Mouse (Mus musculus): Measurements from ENCODE around the gene Ttyh3.

Gene Ttyh3

DNA sequence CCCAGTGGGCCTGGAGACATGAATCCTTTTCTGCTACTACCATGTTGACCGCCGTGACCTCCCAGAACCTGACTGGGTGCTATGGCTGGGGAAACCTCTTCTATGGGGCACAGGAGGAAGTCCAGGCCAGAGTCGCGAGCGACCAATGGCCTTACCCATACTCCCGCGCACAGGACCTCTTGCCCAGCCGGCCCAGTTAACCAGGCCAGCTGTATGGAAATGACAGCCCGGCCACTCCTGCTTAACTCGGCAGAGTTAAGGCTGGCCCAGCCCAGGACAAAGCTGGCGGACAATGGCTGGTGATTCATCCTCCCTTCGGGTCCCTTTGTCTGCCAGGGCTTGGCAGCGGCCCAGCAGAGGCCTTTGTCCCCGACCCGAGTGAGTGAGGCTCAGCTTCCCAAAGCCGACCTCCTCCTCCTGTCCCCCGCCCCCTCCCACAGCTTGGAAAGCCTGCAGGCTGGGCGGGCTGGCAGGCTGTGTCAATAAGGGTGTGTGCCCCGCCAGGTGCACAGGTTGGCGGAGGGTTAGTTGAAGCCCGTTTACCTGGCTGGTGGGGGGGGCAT, 37.7 kb downstream of the Ttyh3 start:
- DNase-seq (ENCODE audit: low read depth in 1 of 2, low spot score in 2 of 2): peak in 1 of 2 experiments; percentile 41

DNA sequence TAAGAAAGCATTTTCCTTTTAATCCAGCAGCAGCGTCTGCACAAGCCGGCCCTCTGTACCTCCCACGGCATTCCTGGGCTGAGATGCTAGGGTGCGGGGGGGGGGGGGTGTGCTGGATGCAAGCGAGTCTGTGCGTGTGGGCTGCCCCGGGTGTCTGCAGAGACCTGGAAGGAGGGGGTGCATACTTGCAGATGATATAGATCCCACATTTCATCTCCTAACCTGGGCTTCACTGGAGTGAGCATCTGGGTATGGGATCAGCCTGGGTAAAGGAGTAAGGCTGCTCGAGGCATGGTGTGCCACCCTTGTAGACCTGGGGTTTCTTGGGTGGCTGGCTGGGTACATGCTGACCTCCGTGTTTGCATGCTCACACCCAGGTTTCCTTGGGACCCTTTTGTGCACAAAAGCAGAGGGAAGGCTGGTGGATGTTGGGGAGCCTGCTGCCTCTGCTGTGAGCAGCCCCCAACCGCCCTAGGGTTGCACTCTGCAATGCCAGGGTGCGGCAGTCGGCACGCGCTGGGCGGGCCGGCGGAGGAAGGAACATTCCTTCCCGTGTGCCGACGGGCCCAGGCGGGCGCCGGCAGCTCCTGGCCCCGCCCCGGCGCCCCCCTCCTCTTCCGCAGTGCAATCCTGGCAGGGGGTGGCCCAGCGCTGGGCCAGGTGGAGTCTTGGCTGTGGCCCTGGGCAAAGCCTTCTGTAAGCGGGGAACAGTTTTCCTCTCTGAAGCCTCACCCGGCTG, 38.4 kb downstream of the Ttyh3 start:
- DNase-seq (ENCODE audit: low read depth in 1 of 2, low spot score in 2 of 2): no peak

DNA sequence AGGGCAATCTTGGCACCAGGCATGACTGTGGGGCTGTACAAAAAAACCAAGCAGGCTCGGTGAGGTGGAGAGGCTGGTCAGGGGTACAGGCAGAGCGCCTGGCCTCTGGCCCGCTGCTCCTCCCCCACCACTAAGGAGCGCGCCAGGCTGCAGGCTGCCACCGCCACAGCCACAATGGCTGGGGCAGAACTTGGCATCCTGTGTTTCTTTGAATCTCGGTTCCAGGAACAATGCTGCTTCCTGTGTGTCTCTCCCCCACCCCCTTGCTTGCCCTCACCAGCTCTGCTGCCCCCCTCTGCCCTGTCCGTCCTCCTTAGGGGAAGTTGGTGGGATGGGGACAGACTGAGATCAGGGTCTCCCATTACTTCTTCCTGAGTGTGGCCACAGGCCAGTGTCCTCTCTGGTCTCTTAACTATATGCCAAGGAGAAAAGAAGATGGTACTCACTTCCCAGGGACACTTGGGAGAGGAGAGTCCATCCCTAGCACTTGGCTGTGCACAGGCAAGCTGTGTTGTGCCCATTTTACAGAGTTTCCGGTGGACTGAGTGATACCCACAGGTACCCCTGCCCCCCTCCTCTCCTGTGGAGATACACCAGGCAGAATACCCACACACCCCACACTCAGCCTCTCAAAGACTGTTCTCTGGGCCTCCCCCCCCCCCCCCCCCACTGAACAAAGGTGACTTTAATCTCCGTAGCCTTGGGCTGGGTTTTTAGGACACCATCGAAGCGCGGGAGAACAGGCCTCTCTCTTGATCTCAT, 39.1 kb downstream of the Ttyh3 start:
- DNase-seq (ENCODE audit: low read depth in 1 of 2, low spot score in 2 of 2): no peak

DNA sequence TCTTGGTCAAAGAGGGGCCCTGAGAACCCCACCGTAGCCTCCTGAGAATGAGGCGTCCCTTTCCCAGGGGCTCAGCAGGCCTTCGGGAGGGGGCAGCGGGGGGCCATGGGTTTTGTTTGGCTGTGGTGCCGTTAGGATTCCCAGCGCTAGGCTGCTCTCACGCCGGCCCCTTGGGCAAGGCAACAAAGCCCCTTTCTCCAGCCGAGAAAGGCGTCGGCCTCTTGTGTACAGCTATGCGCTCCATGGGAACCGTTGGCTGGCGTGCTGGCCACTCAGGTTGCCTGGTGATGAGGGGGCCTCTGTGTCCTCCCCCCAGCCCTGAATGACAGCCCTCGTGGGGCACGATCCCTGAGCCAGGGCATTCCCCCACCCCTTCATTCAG, 40.2 kb downstream of the Ttyh3 start:
- no peak for DNase-seq (ENCODE audit: low read depth in 1 of 2, low spot score in 2 of 2)

DNA sequence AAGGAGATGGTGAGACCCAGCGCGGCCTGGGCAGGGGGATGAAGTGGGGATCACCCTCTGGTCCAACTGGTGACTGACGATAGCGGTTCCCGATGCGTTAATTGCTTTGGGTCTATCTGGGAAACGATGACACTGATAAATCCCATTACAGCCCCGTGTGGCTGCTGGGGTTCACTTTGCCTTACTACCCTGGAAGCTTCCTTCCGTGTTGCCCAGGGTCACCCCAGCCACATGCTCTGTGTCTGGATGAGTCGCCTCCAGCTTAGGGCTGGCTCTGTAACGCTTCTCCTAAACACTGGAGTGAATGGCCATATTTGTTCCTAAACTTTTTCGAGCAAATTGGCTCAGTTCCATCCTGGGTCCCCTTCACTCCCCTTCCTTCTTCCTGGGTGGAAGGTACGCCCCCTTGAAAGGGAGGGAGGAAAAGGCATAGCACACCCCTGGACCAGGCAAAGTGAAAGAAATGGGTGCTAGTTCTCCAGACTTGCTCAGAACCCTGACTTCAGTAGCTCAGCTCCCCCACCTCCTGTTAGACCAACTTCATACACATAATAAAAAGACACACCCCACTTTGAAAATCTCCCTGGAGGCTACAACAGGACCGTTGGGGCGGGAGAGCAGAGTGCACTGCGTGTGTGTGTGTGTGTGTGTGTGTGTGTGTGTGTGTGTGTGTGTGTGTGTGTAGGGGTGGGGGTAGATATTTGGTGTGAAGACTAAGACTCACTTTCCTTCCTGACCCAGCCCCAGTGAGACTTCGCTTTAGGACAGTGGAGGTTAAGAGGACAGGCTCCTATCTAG, 40.8 kb downstream of the Ttyh3 start:
- peak in 1 of 2 experiments; percentile 22 for DNase-seq (ENCODE audit: low read depth in 1 of 2, low spot score in 2 of 2)

DNA sequence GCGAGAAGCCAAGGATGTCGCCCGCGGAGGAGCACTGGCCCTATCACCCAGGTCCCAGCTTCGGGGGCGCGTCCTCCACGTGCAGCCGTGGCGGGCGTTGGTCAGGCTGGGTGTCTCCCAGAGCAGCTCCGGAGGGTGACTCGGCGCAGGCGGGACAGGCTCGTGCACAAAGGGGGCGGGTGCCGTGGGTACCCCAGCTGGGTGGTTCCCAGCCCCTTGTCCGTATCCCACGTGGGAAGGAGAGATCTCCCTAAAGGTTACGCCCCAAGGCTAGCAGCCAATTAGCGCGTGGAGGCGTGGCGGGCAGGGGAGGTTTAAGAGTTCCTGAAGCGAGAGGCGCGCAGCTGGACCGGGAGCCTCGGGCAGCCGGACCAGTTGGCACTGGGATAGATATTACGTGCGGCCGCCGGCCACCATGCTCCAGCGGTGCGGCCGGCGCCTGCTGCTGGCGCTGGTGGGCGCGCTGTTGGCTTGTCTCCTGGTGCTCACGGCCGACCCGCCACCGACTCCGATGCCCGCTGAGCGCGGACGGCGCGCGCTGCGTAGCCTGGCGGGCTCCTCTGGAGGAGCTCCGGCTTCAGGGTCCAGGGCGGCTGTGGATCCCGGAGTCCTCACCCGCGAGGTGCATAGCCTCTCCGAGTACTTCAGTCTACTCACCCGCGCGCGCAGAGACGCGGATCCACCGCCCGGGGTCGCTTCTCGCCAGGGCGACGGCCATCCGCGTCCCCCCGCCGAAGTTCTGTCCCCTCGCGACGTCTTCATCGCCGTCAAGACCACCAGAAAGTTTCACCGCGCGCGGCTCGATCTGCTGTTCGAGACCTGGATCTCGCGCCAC, 41.6 kb downstream of the Ttyh3 start, which contains the start of gene Lfng:
TSS of gene Lfng (plus strand) at position 320 of the 835 bp plus-strand sequence.
- DNase-seq (ENCODE audit: low read depth in 1 of 2, low spot score in 2 of 2): peak; percentile 71 to 90

DNA sequence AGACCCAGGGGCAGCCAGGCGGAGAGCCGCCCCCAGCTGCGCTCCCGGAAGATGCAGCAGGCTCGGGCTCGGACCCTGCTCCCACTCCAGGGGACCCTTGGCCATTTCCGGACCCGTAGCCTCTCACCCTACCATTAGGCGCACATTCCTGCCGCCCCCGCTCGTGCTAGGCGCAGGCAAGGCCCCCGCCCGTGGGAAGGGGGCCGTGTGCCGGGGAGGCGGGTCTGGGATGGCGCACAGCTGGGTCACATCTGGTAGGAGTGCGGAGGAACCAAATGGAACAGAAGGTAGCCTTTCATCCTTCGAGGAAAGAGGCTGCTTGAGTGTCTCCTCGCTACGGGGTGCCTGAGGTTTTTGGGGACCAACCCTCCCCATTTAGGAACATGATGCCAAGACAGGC, 42.4 kb downstream of the Ttyh3 start:
- DNase-seq (ENCODE audit: low read depth in 1 of 2, low spot score in 2 of 2): no peak

DNA sequence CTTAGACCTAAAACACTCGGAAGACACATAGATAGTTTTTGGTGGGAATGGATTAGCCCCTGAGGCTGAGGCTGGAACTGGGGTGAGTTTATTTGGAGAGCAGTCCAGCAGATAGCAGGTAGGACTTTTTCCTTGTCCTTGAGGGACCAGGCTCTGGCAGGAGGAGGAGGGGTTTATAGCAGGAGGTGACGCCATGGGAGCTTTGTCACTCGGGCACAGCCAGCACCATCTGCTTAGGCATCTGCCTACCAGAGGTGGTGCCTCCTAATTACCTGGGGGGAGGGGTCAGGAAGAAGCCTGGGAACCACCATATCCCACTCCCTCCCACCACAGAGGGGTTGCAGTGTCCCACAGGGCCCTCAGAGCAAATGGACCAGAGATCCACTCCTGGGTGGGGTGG, 43.6 kb downstream of the Ttyh3 start:
- no peak for DNase-seq (ENCODE audit: low read depth in 1 of 2, low spot score in 2 of 2)

DNA sequence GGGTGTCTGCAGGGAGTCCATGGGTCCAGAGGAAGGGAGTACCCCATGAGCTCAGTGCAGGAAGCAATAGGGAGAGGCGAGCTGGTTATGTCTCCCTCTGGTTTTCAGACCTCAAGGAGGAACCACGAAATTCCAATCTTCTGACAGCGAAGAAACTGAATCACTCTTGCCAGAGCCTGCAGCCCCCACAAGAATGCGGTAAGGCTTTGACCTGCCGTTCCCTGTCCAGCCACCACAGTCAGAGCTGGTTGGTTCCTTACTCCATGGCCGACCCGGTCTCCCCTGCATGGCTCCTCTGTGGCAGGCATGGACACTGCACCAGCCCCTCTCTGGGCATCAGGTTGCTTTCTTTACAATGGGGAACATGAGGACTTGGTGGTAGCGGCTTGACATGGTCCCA, 44.4 kb downstream of the Ttyh3 start:
- no peak for DNase-seq (ENCODE audit: low read depth in 1 of 2, low spot score in 2 of 2)

DNA sequence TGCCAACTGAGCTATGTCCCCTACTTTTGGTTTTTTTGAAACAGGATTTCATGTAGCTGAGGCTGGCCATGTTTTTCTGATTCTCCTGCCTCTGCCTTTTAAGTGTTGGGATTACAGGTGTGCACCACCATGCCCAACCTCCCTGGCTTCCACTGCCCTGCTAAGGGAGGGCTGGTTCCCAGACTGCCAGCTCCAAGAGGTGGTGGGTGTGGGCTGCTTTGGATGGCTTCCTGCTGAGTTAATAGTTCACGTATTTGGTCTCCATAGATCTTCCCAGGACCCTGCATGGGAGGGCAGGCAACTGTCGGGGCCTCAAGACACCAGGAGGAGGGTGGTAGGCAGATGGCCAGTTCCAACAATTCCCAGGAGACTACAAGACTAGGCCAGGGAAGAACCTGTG, 46.3 kb downstream of the Ttyh3 start:
- no peak for DNase-seq (ENCODE audit: low read depth in 1 of 2, low spot score in 2 of 2)

DNA sequence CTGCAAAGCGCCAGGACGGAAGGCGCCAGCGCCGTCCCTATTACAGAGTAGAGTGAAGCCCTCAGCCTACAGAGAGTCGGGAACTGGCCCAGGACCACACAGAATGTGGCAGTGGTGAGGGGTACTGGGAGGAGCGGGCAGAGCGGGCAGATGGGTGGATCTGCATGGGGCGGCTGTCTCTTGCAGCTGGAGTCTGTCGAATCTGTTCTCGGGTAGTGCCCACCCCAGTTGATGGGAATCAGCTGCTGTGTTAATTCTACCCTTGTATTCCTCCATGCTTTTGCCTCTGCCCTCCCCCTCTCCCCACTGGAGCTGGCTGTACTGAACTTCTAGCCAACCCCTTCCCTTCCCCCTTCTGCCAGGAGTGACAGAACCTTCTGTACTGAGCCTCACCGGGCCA, 47.1 kb downstream of the Ttyh3 start:
- no peak for DNase-seq (ENCODE audit: low read depth in 1 of 2, low spot score in 2 of 2)

DNA sequence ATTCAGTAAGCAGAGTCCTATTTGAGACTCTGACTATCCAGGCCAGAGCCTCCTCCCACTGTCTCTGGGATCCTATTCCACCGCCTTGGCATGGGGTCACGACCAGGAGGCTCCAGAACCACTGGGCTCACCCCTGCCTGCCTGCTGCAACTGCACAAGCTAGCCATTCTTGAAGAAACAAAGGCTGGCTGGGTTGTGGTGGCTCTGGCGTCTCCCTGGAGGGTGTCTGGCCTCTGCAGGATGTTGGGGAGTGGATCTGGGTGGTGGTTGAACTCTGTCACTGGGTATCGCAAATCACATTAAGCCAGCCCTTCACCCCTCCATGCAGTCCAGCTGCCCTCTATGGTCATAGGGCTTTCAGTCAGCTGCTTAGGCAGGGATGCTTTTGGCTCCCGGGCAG, 48.9 kb downstream of the Ttyh3 start:
- no peak for DNase-seq (ENCODE audit: low read depth in 1 of 2, low spot score in 2 of 2)

DNA sequence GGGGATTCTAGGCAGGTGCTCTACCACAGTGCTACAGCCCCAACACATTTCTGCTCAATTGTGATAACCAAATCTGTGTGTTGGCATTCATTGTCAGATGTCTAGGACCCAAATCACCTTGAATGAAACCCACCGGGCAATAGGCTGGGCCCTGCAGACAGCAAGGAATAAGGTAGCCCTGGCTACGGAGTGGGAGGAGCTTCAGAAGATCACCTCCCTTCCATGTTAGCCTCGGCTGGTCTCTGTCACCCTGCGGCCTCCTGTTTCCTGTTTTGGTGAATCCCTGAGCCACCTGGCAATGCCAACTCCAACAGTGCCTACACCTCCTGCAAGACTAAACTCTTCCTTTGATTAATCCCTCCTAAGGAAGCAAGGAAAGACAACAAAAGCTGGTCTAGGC, 51.0 kb downstream of the Ttyh3 start:
- DNase-seq (ENCODE audit: low read depth in 1 of 2, low spot score in 2 of 2): no peak

DNA sequence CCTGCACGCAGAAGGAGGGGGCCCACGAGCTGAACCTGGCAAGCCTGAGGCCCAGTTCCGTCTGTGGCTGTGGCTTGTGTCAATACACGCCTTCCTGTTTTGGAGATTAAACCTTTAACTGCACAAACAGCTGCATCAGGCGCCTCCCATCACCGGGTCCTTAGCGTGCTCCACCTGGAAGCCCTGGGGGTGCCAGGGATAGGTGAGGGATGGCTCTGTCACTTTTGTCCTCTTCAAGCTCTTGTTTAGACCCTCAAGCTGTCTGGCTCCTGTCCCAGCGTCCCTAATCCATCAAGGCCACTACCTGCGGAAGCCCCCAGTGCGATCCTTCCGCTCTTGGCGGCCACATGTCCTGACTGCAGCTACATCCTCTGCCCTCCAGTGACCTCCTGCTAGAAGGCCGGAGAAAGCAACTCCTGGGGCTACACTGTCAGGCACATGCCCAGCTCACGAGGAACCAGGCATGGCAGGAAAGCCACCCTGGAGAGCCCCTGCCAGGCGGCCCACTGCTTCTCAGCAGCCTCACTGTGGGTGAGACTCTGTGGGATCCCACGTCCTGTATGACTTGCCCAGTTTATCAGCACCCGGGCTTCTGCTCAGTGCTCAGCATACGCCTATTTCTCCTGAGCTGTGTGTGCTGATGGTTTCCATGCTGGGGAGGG, 51.8 kb downstream of the Ttyh3 start:
- DNase-seq (ENCODE audit: low read depth in 1 of 2, low spot score in 2 of 2): peak in 1 of 2 experiments; percentile 44

DNA sequence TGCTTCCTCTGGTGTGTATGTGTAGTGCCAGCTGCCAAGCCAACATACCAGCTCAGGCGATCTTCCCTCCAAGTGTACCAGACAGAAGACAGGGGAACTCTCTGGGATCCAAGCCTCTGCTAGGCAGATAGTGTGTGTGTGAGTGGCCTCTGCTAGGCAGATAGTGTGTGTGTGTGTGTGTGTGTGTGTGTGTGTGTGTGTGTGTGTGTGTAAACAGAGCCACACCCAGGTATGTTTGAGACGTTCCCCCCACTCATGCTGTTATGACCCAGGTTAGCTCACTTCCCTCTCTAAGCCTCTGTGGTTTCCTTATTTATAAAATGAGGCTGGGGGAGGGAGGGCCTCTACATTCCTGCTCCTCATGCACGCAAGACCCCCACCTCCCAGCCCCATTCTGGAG, 52.4 kb downstream of the Ttyh3 start:
- DNase-seq (ENCODE audit: low read depth in 1 of 2, low spot score in 2 of 2): no peak

DNA sequence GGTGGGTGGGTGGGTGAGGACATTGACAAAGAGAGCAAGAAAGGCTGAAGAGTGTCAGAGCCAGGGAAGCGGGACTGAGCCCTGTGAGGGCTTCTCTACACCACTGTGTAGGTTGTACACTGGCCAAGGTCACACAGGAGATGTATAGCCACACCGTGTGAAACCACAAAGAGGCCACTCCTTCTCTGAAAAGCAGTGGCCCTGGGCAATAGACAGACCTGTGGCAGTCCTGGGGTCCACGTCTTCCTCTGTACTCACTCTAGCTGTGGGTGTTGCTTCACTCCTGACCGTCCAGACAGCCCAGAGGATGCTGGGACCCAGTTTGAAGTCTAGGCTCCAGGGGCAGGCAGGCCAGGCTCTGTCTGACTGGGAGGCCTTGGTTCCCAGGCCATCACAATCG, 54.0 kb downstream of the Ttyh3 start:
- DNase-seq (ENCODE audit: low read depth in 1 of 2, low spot score in 2 of 2): no peak

DNA sequence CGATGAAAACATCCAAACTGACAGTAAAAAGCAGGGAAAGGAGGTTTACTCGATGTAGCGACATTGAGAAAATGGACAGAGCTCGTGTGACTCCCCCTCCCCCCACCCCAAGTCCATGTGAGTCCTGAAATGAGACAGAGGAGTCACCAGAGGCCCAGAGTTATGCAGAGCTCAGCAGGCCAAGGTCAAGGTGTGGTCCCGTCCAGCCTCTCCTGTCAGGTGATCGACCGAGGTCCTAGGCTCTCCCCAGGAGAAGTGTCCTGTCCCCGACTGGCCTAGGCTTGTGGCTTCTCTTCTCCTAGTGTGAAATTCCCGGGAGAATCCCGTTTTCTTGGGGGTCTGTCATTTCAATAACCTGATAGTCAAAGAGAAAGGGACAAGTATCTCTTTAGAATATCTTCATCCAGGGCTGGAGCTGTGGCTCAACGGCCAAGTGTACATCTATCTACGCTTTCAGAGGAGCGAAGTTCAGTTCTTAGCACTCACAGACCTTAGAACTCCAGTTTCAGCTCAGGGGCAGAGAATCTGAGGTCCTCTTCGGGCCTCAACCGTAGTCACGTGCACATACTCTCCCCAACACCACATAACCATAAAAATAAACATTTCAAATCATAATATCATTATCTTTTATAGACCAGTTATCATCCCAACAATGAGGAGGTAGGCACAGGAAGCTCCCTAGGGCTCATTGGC, 59.6 kb downstream of the Ttyh3 start:
- DNase-seq (ENCODE audit: low read depth in 1 of 2, low spot score in 2 of 2): no peak

DNA sequence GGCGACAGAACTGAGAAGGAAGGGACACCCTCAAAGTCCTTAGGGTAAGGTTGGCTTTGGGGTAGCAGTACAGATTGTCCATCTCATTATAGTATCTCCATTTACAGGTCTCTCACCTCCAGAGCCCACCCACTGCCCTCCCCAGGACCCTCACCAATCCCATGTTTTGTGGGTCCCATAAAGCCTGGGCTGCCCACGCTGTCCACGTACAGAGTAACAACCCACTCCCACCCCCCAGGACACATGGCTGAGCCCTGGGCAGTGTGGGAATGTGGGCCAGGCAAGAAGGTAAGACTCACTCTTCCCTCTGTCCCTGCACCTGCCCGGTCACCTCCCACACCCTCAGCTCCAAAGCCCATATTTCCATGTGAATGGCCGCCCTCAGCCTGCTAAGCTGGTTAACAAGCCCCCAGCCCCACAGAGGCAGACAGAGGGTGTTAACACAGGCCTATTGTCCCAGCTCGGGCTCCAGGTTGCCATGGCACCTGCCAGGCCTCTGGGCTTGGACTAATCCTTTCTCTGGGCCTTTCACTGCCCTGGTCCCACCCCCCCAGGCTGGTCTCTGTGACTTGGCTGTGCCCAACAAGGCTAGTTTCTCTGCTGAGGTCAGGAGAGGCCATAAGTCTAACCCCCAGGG, 65.0 kb downstream of the Ttyh3 start:
- DNase-seq (ENCODE audit: low read depth in 1 of 2, low spot score in 2 of 2): no peak
